Mouse (Mus musculus) lung, embryonic 14.5 days (tissue): ENCODE measurements at regions not wholly inside any gene's neighbourhood (a gene's known extent, or its start where the extent isn't known, plus 50 kb on each side); places are given as distances from the start of the nearest gene placed in this dataset.
A peak's percentile ranks its signal among the peaks of the same experiment; 100 is the strongest.

Experiments
- ATAC-seq: fragments of 200-750 bp; cut with Nextera tagmentation; 2 replicates; pipeline ENCODE4 v1.8.0; 2017; ENCODE audit warnings: mild to moderate bottlenecking, moderate TSS enrichment, moderate library complexity; ENCODE audit not compliant: insufficient read depth
- DNase-seq: peaks from one replicate; pipeline ENCODE4 v3.0.0-alpha.2; 2015
- H3K27ac ChIP-seq: fragments of 300-500 bp; sonication (generic); 2 replicates; pipeline ENCODE4 v1.5.1; 2014; ENCODE audit warnings: low read depth, mild to moderate bottlenecking, moderate library complexity
- H3K27me3 ChIP-seq: fragments of 300-500 bp; sonication (generic); 2 replicates; pipeline ENCODE4 v1.6.1; 2014; ENCODE audit warnings: low read length, control low read depth; ENCODE audit not compliant: insufficient read depth
- H3K36me3 ChIP-seq: fragments of 300-500 bp; sonication (generic); 2 replicates; pipeline ENCODE4 v1.6.1; 2014; ENCODE audit warnings: control low read depth; ENCODE audit not compliant: insufficient read depth
- H3K4me1 ChIP-seq: fragments of 300-500 bp; sonication (generic); 2 replicates; pipeline ENCODE4 v1.6.1; 2014; ENCODE audit warnings: antibody characterized with exemption, control low read depth; ENCODE audit not compliant: insufficient read depth
- H3K4me2 ChIP-seq: fragments of 300-500 bp; sonication (generic); 2 replicates; pipeline ENCODE4 v1.6.1; 2014; ENCODE audit warnings: mild to moderate bottlenecking
- H3K4me3 ChIP-seq: fragments of 300-500 bp; sonication (generic); 2 replicates; pipeline ENCODE4 v1.5.1; 2014; ENCODE audit warnings: low read depth, low read length
- H3K9ac ChIP-seq: fragments of 300-500 bp; sonication (generic); 2 replicates; pipeline ENCODE4 v1.6.1; 2014
- H3K9me3 ChIP-seq: fragments of 300-500 bp; sonication (generic); 2 replicates; pipeline ENCODE4 v1.6.1; 2016; ENCODE audit warnings: low read depth, low read length, control low read depth
- CTCF ChIP-seq: IDR thresholded peaks from 2 replicates; pipeline ENCODE4 v1.5.1; 2016; ENCODE audit warnings: antibody characterized with exemption, low read depth
- WGBS: fragments of 180-500 bp; shearing (Covaris S2); extraction: QIAGEN DNeasy Blood & Tissue Kit; methylation state at CpG from one replicate; pipeline ENCODE4 v1.1.7; 2014; 5-methylcytosine and 5-hydroxymethylcytosine counted together

- TF ChIP-seq CTCF = no peak
- ATAC-seq (no peak), DNase-seq (peak; percentile 50)
- H3K4me1 ChIP-seq = no peaks in the 10 kb centered on the region
- no peak overlapping the region for H3K4me2 ChIP-seq
- H3K9ac ChIP-seq = no peak overlapping the region
- H3K36me3 ChIP-seq = no peaks in the 10 kb centered on the region
- 49% methylated on average over 12 of the region's 12 CpGs for WGBS
- H3K27me3 ChIP-seq = no peaks in the 10 kb centered on the region
- no peak overlapping the region for H3K27ac ChIP-seq
- H3K4me3 ChIP-seq = no peak overlapping the region
- H3K9me3 ChIP-seq = no peaks in the 10 kb centered on the region
Measured at GRCm38 (mm10) chr1:61103581-61103980, 125.9 kb downstream of the Icos start.

- no peak for ATAC-seq
- DNase-seq = no peak
- no peaks in the 10 kb centered on the region for H3K36me3 ChIP-seq
- no peaks in the 10 kb centered on the region for H3K9me3 ChIP-seq
- H3K27ac ChIP-seq = no peak overlapping the region
- no peak for TF ChIP-seq CTCF
- H3K4me2 ChIP-seq = no peak overlapping the region
- no peak overlapping the region for H3K4me3 ChIP-seq
- no peaks in the 10 kb centered on the region for H3K27me3 ChIP-seq
- H3K9ac ChIP-seq = no peak overlapping the region
- no peaks in the 10 kb centered on the region for H3K4me1 ChIP-seq
- WGBS = 77% methylated on average over 13 of the region's 13 CpGs
Measured at GRCm38 (mm10) chr1:61111731-61112309, 134.1 kb downstream of the Icos start.

- no peak overlapping the region for H3K4me3 ChIP-seq
- H3K4me1 ChIP-seq = no peaks in the 10 kb centered on the region
- H3K9me3 ChIP-seq = no peaks in the 10 kb centered on the region
- H3K36me3 ChIP-seq = no peaks in the 10 kb centered on the region
- WGBS = 23% methylated on average over 10 of the region's 10 CpGs
- H3K27ac ChIP-seq = no peak overlapping the region
- no peak for TF ChIP-seq CTCF
- no peak for DNase-seq
- no peaks in the 10 kb centered on the region for H3K27me3 ChIP-seq
- no peak overlapping the region for H3K9ac ChIP-seq
- H3K4me2 ChIP-seq = no peak overlapping the region
- ATAC-seq = no peak
Measured at GRCm38 (mm10) chr1:61117535-61117934, 139.8 kb downstream of the Icos start.

DNA sequence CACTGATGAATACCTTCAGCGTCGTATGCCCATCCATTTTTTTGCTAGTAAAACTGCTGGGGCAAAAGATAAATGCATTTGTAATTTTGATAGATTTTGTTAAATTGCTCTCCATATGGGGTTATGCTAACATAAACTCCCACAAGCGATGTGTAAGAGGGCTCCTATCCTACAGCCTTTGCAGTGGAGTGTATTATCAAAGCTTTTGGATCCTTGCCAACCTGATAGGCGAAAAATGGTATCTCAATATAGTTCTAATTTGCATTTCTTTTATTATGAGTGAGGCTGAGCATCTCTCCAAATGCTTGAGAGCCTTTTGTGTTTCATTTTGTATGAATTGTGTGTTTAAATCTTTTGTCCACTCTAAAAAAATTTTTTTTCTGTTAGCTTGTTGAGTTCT, 140.3 kb downstream of the Icos start:
- Histone ChIP-seq H3K4me3 (no peak overlapping the region), H3K4me2 (no peak overlapping the region), H3K4me1 (no peaks in the 10 kb centered on the region), H3K9me3 (no peaks in the 10 kb centered on the region), H3K36me3 (no peaks in the 10 kb centered on the region), H3K27ac (no peak overlapping the region), H3K27me3 (no peaks in the 10 kb centered on the region), H3K9ac (no peak overlapping the region)
- WGBS = 33% methylated on average over 4 of the region's 4 CpGs
- TF ChIP-seq CTCF = no peak
- DNase-seq = no peak
- no peak for ATAC-seq

GRCm38 (mm10) chr1:61121480-61121879, 143.8 kb downstream of the Icos start:
- Histone ChIP-seq H3K27me3 (no peaks in the 10 kb centered on the region), H3K9ac (no peak overlapping the region), H3K4me1 (no peaks in the 10 kb centered on the region), H3K9me3 (no peaks in the 10 kb centered on the region), H3K4me3 (no peak overlapping the region), H3K27ac (no peak overlapping the region), H3K4me2 (no peak overlapping the region), H3K36me3 (no peaks in the 10 kb centered on the region)
- DNase-seq (no peak), ATAC-seq (no peak)
- TF ChIP-seq CTCF = no peak
- 76% methylated on average over 4 of the region's 4 CpGs for WGBS

- DNase-seq (no peak), ATAC-seq (no peak)
- 89% methylated on average over 2 of the region's 2 CpGs for WGBS
- no peaks in the 10 kb centered on the region for H3K4me1 ChIP-seq
- no peaks in the 10 kb centered on the region for H3K27me3 ChIP-seq
- no peaks in the 10 kb centered on the region for H3K9me3 ChIP-seq
- no peak overlapping the region for H3K4me2 ChIP-seq
- no peak overlapping the region for H3K4me3 ChIP-seq
- no peaks in the 10 kb centered on the region for H3K36me3 ChIP-seq
- H3K9ac ChIP-seq = no peak overlapping the region
- TF ChIP-seq CTCF = 0 out of 2 replicates have a peak, but pooled peaks have one; percentile 16
- no peak overlapping the region for H3K27ac ChIP-seq
Measured at GRCm38 (mm10) chr1:61125127-61125526, 147.4 kb downstream of the Icos start.

- TF ChIP-seq CTCF = no peak
- peak; percentile 36 for DNase-seq
- Histone ChIP-seq H3K4me2 (no peak overlapping the region), H3K4me3 (no peak overlapping the region), H3K27me3 (no peaks in the 10 kb centered on the region), H3K9ac (no peak overlapping the region), H3K4me1 (peaks cover 13% of the 10 kb centered on the region; the same call in 1 of the 2 replicates), H3K36me3 (no peaks in the 10 kb centered on the region), H3K9me3 (no peaks in the 10 kb centered on the region), H3K27ac (no peak overlapping the region)
- WGBS = 52% methylated on average over 9 of the region's 9 CpGs
- peak; percentile 70; the same call in 1 of the 2 replicates for ATAC-seq
Measured at GRCm38 (mm10) chr1:61135597-61136545, 158.1 kb downstream of the Icos start.
